Mouse (Mus musculus) midbrain, embryonic 16.5 days (tissue): ENCODE results near the gene Cyp2b10. TPM values are rescaled to one million over a fixed set of nuclear protein-coding genes. Genes with fewer than 3 reads are reported as not detected.
A peak's percentile ranks its signal among the peaks of the same experiment; 100 is the strongest.

ENCODE experiments used
- ATAC-seq: fragments of 200-750 bp; cut with Nextera tagmentation; 2 replicates; pipeline ENCODE4 v1.8.0; 2017; ENCODE audit warnings: moderate TSS enrichment
- H3K27ac ChIP-seq: fragments of 300-500 bp; sonication (generic); 2 replicates; pipeline ENCODE4 v1.5.1; 2014; ENCODE audit warnings: mild to moderate bottlenecking, low read length, mixed read lengths
- H3K27me3 ChIP-seq: fragments of 300-500 bp; sonication (generic); 2 replicates; pipeline ENCODE4 v1.6.1; 2014; ENCODE audit warnings: low read depth, low read length, mixed read lengths; ENCODE audit not compliant: control insufficient read depth, insufficient read depth
- H3K36me3 ChIP-seq: fragments of 300-500 bp; sonication (generic); 2 replicates; pipeline ENCODE4 v1.6.1; 2014; ENCODE audit warnings: mild to moderate bottlenecking, low read length, moderate library complexity, mixed read lengths; ENCODE audit not compliant: control insufficient read depth, insufficient read depth
- H3K4me1 ChIP-seq: fragments of 300-500 bp; sonication (generic); 2 replicates; pipeline ENCODE4 v1.6.1; 2014; ENCODE audit warnings: mild to moderate bottlenecking, low read length, mixed read lengths; ENCODE audit not compliant: control insufficient read depth, insufficient read depth
- H3K4me2 ChIP-seq: fragments of 300-500 bp; sonication (generic); 2 replicates; pipeline ENCODE4 v1.6.1; 2014; ENCODE audit warnings: mild to moderate bottlenecking, low read length, mixed read lengths
- H3K4me3 ChIP-seq: fragments of 300-500 bp; sonication (generic); 2 replicates; pipeline ENCODE4 v1.5.1; 2014; ENCODE audit warnings: low read depth, mild to moderate bottlenecking, low read length, moderate library complexity, mixed read lengths
- H3K9ac ChIP-seq: fragments of 300-500 bp; sonication (generic); 2 replicates; pipeline ENCODE4 v1.6.1; 2014; ENCODE audit warnings: low read depth, low read length, mixed read lengths
- H3K9me3 ChIP-seq: fragments of 300-500 bp; sonication (generic); replicated peaks from 2 replicates; pipeline ENCODE4 v1.6.1; 2014; ENCODE audit warnings: mild to moderate bottlenecking, low read length, mixed read lengths; ENCODE audit not compliant: control insufficient read depth, poor library complexity, severe bottlenecking
- WGBS: fragments of 180-500 bp; shearing (Covaris S2); extraction: QIAGEN DNeasy Blood & Tissue Kit; methylation state at CpG from one replicate; pipeline ENCODE4 v1.1.7; 2014; 5-methylcytosine and 5-hydroxymethylcytosine counted together
- polyA plus RNA-seq: library from polyadenylated mRNA; unstranded; fragments of >200 nt; fragmentation: Nextera tagmentation; extraction: Ambion mirVana; gene quantifications from 2 replicates; pipeline ENCODE4 v1.2.1, GENCODE M21; 2015

Cyp2b10 gene
- polyA plus RNA-seq, result not detected in 2 replicates

- H3K27me3 ChIP-seq, result no peaks in the 10 kb centered on the region
- ATAC-seq, result no peak
- no peaks in the 10 kb centered on the region for H3K4me1 ChIP-seq
- no peaks in the 10 kb centered on the region for H3K36me3 ChIP-seq
- no peak within 1 kb of the TSS for H3K4me2 ChIP-seq
- H3K27ac ChIP-seq, result no peak within 1 kb of the TSS
- H3K4me3 ChIP-seq, result no peak within 1 kb of the TSS
- H3K9ac ChIP-seq, result no peak within 1 kb of the TSS
- 69% methylated on average over 6 of the region's 6 CpGs for WGBS
- H3K9me3 ChIP-seq, result no peaks in the 10 kb centered on the region
Measured at GRCm38 (mm10) chr7:25897411-25897810, at the start of gene Cyp2b10. Cyp2b10 (plus strand) TSS chr7:25897620.

- Histone ChIP-seq H3K4me1 (no peaks in the 10 kb centered on the region), H3K36me3 (no peaks in the 10 kb centered on the region), H3K4me3 (peak overlapping the region; percentile 46), H3K9me3 (no peaks in the 10 kb centered on the region), H3K4me2 (peak overlapping the region; percentile 48), H3K9ac (peak overlapping the region; percentile 55), H3K27ac (peak overlapping the region; percentile 0; the same call in 1 of the 2 replicates), H3K27me3 (no peaks in the 10 kb centered on the region)
- 10% methylated on average over 13 of the region's 13 CpGs for WGBS
- peak; percentile 90 for ATAC-seq
Measured at GRCm38 (mm10) chr7:25847722-25848443, 49.5 kb upstream of the Cyp2b10 start.

GRCm38 (mm10) chr7:25848444-25848812 lies 49.0 kb upstream of the Cyp2b10 start:
- H3K4me2 ChIP-seq, result peak overlapping the region; percentile 48
- H3K27ac ChIP-seq, result peak overlapping the region; percentile 0; the same call in 1 of the 2 replicates
- 22% methylated on average over 11 of the region's 11 CpGs for WGBS

GRCm38 (mm10) chr7:25855082-25855481 lies 42.3 kb upstream of the Cyp2b10 start:
- no peak for ATAC-seq
- WGBS, result 42% methylated on average over 8 of the region's 8 CpGs
- H3K27me3 ChIP-seq, result no peaks in the 10 kb centered on the region
- H3K27ac ChIP-seq, result no peak overlapping the region
- no peak overlapping the region for H3K4me3 ChIP-seq
- H3K36me3 ChIP-seq, result no peaks in the 10 kb centered on the region
- no peaks in the 10 kb centered on the region for H3K4me1 ChIP-seq
- no peaks in the 10 kb centered on the region for H3K9me3 ChIP-seq
- no peak overlapping the region for H3K9ac ChIP-seq
- no peak overlapping the region for H3K4me2 ChIP-seq

More at GRCm38 (mm10) chr7:25848444-25848812, 49.0 kb upstream of the Cyp2b10 start:
- Histone ChIP-seq H3K9ac (peak overlapping the region; percentile 55), H3K4me3 (peak overlapping the region; percentile 46), H3K27me3 (no peaks in the 10 kb centered on the region), H3K4me1 (no peaks in the 10 kb centered on the region), H3K9me3 (no peaks in the 10 kb centered on the region), H3K36me3 (no peaks in the 10 kb centered on the region)
- peak; percentile 88 for ATAC-seq

GRCm38 (mm10) chr7:25859962-25860870 lies 37.2 kb upstream of the Cyp2b10 start:
- Histone ChIP-seq H3K27me3 (no peaks in the 10 kb centered on the region), H3K4me1 (no peaks in the 10 kb centered on the region), H3K36me3 (no peaks in the 10 kb centered on the region), H3K9me3 (no peaks in the 10 kb centered on the region), H3K4me3 (no peak overlapping the region), H3K9ac (no peak overlapping the region), H3K4me2 (peak overlapping the region; percentile 3; the same call in 1 of the 2 replicates), H3K27ac (no peak overlapping the region)
- 21% methylated on average over 9 of the region's 9 CpGs for WGBS
- no peak for ATAC-seq

- H3K4me1 ChIP-seq, result no peaks in the 10 kb centered on the region
- H3K4me3 ChIP-seq, result no peak overlapping the region
- ATAC-seq, result no peak
- H3K9ac ChIP-seq, result no peak overlapping the region
- no peak overlapping the region for H3K27ac ChIP-seq
- no peaks in the 10 kb centered on the region for H3K27me3 ChIP-seq
- no peaks in the 10 kb centered on the region for H3K36me3 ChIP-seq
- WGBS, result 80% methylated on average over 2 of the region's 2 CpGs
- no peaks in the 10 kb centered on the region for H3K9me3 ChIP-seq
- no peak overlapping the region for H3K4me2 ChIP-seq
Measured at GRCm38 (mm10) chr7:25862365-25862764, 35.1 kb upstream of the Cyp2b10 start.

- Histone ChIP-seq H3K4me2 (no peak overlapping the region), H3K36me3 (no peaks in the 10 kb centered on the region), H3K4me1 (no peaks in the 10 kb centered on the region), H3K4me3 (no peak overlapping the region), H3K9ac (no peak overlapping the region), H3K27me3 (no peaks in the 10 kb centered on the region), H3K27ac (no peak overlapping the region), H3K9me3 (0 out of 2 replicates have a peak, but pooled peaks cover 3% of the 10 kb centered on the region)
- 83% methylated on average over 3 of the region's 3 CpGs for WGBS
- no peak for ATAC-seq
Measured at GRCm38 (mm10) chr7:25863756-25864155, 33.7 kb upstream of the Cyp2b10 start.

GRCm38 (mm10) chr7:25864861-25865260 lies 32.6 kb upstream of the Cyp2b10 start:
- no peak overlapping the region for H3K9ac ChIP-seq
- 0 out of 2 replicates have a peak, but pooled peaks cover 3% of the 10 kb centered on the region for H3K9me3 ChIP-seq
- H3K36me3 ChIP-seq, result no peaks in the 10 kb centered on the region
- H3K4me3 ChIP-seq, result no peak overlapping the region
- H3K27me3 ChIP-seq, result no peaks in the 10 kb centered on the region
- H3K4me2 ChIP-seq, result no peak overlapping the region
- H3K27ac ChIP-seq, result no peak overlapping the region
- H3K4me1 ChIP-seq, result no peaks in the 10 kb centered on the region
- 41% methylated on average over 5 of the region's 5 CpGs for WGBS
- ATAC-seq, result no peak

GRCm38 (mm10) chr7:25869789-25870188 lies 27.6 kb upstream of the Cyp2b10 start:
- Histone ChIP-seq H3K4me2 (no peak overlapping the region), H3K9ac (no peak overlapping the region), H3K27ac (no peak overlapping the region), H3K27me3 (no peaks in the 10 kb centered on the region), H3K36me3 (no peaks in the 10 kb centered on the region), H3K9me3 (0 out of 2 replicates have a peak, but pooled peaks cover 3% of the 10 kb centered on the region), H3K4me3 (no peak overlapping the region), H3K4me1 (no peaks in the 10 kb centered on the region)
- WGBS, result 80% methylated on average over 2 of the region's 2 CpGs
- ATAC-seq, result no peak
